Mouse (Mus musculus) testis, adult 2 months (tissue): ENCODE results near the gene Kcnmb1.

Experiments
- CTCF ChIP-seq: fragments of 200-500 bp; IDR thresholded peaks from 2 replicates; pipeline ENCODE4 v1.5.1; 2012; ENCODE audit warnings: low read depth, mild to moderate bottlenecking, inconsistent platforms, low read length, moderate library complexity; ENCODE audit not compliant: control insufficient read depth, insufficient read depth, insufficient replicate concordance
- POLR2A ChIP-seq: fragments of 200-500 bp; IDR thresholded peaks from 2 replicates; pipeline ENCODE4 v1.6.1; 2012; ENCODE audit warnings: low read depth, mild to moderate bottlenecking, inconsistent platforms, low read length, moderate library complexity; ENCODE audit not compliant: control insufficient read depth

GRCm38 (mm10) chr11:33967708-33968107, 4.9 kb downstream of the Kcnmb1 start:
- TF ChIP-seq POLR2A (no peak), CTCF (no peak)
